Mouse (Mus musculus): ENCODE results near the gene Ndufv1. TPM values are rescaled to one million over a fixed set of nuclear protein-coding genes. Genes with fewer than 3 reads are reported as not detected.
"Not testable (repeated sequence)": the region's sequence is repeated elsewhere in the genome, so short reads cannot be mapped to it uniquely, and the experiment has no call there.

Gene Ndufv1
- polyA plus RNA-seq, 1 experiment from 2014 or later, result 180 TPM

DNA sequence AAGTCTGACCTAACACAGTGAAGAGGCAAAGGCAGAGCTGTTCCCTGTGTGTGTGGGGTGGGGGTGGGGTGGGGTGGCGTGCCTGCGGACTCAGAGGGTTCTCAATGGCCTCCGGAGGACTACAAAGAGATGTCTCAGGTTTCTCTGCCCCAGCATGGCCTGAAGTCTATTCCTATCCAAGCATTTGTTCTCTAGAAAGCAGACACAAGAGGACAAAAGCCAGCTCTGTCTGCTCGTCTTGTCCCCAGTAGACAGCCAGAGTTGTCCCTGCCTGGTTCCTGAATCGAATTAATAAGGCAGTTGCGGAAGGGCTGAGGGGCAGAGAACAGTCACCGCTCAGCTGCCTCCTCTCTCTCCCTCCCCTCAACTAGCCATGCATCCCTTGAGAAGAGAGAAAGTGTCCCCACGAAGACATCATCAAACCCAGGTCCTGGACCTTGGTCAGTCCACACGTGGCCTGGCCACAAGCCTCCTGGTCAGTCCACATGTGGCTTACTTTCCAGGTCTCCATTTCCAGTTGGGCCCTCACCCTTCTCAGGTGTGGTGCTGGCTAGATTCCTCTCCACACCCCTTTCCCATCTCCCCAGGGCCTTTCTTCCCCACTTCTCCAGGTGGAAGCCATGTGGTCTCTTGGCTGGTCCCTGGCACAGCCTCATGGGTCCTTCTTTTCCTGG, 28.9 kb downstream of the Ndufv1 start:
- WGBS, result 33% methylated on average over 9 of the region's 9 CpGs
- Histone ChIP-seq H3K36me3 (ENCODE audit: control insufficient read depth, insufficient read depth, low read length) (no peaks in the 10 kb centered on the region), H3K4me3 (ENCODE audit: low read depth, low read length) (no peak overlapping the region), H3K4me1 (ENCODE audit: control insufficient read depth, insufficient read depth, low read length) (peaks cover 15% of the 10 kb centered on the region), H3K4me2 (no peak overlapping the region), H3K9me3 (ENCODE audit: control insufficient read depth, low read length) (peaks cover under 1% of the 10 kb centered on the region; the same call in 1 of the 2 replicates), H3K27ac (ENCODE audit: low read depth, low read length) (no peak overlapping the region), H3K27me3 (ENCODE audit: control insufficient read depth, insufficient read depth, low read length) (no peaks in the 10 kb centered on the region), H3K9ac (ENCODE audit: low read length) (no peak overlapping the region)
- ATAC-seq (ENCODE audit: low FRiP score) (no peak), DNase-seq (ENCODE audit: low spot score, missing footprints) (peak; percentile 88)

DNA sequence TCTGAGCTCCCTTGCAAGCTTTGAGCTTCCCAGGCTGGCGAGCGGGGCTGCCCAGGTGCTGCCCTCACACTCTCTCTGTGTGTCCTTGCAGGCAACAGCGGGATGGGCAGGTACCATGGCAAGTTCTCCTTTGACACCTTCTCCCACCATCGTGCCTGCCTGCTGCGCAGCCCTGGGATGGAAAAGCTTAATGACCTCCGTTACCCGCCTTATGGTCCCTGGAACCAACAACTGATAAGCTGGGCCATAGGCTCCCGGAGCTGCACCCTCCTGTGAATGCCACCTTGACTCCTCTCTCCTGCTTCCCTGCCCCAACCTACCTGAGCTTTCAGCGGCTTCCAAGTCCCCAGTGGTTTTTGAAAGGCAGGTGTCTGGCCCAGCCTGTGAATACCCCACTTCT, 31.7 kb downstream of the Ndufv1 start:
- no peaks in the 10 kb centered on the region for H3K27me3 ChIP-seq (ENCODE audit: control insufficient read depth, insufficient read depth, low read length)
- H3K9me3 ChIP-seq (ENCODE audit: control insufficient read depth, low read length), result no peaks in the 10 kb centered on the region
- no peak for ATAC-seq (ENCODE audit: low FRiP score)
- no peak overlapping the region for H3K4me3 ChIP-seq (ENCODE audit: low read depth, low read length)
- no peak overlapping the region for H3K27ac ChIP-seq (ENCODE audit: low read depth, low read length)
- no peak overlapping the region for H3K4me2 ChIP-seq
- peaks cover 15% of the 10 kb centered on the region for H3K4me1 ChIP-seq (ENCODE audit: control insufficient read depth, insufficient read depth, low read length)
- DNase-seq (ENCODE audit: low spot score, missing footprints), result no peak
- 74% methylated on average over 9 of the region's 9 CpGs for WGBS
- no peak overlapping the region for H3K9ac ChIP-seq (ENCODE audit: low read length)
- no peaks in the 10 kb centered on the region for H3K36me3 ChIP-seq (ENCODE audit: control insufficient read depth, insufficient read depth, low read length)

DNA sequence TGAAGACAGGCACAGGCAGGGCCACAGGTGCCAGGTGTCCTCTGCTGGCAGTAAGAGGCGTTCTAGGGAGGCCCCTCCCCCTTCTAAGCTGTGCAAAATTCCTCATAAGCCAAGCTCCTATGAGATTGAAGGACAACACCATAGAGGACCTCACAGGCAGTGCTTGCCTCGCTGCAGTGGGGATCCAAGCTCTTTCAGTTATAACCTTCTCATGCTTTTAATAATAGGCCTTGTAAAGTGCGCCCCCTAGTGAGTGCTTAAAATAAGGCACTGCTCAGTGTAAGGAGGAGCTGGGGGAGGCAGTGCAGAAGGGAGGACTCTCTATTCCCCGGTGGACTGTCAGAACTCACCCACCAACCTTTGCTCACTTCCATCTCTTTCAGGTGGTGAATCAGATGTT, 32.3 kb downstream of the Ndufv1 start:
- no peak overlapping the region for H3K4me2 ChIP-seq
- DNase-seq (ENCODE audit: low spot score, missing footprints), result peak; percentile 97
- H3K4me1 ChIP-seq (ENCODE audit: control insufficient read depth, insufficient read depth, low read length), result peaks cover 13% of the 10 kb centered on the region
- no peaks in the 10 kb centered on the region for H3K9me3 ChIP-seq (ENCODE audit: control insufficient read depth, low read length)
- H3K27ac ChIP-seq (ENCODE audit: low read depth, low read length), result no peak overlapping the region
- no peak overlapping the region for H3K9ac ChIP-seq (ENCODE audit: low read length)
- peak; percentile 62 for ATAC-seq (ENCODE audit: low FRiP score)
- WGBS, result 14% methylated on average over 4 of the region's 4 CpGs
- no peaks in the 10 kb centered on the region for H3K36me3 ChIP-seq (ENCODE audit: control insufficient read depth, insufficient read depth, low read length)
- no peaks in the 10 kb centered on the region for H3K27me3 ChIP-seq (ENCODE audit: control insufficient read depth, insufficient read depth, low read length)
- no peak overlapping the region for H3K4me3 ChIP-seq (ENCODE audit: low read depth, low read length)

DNA sequence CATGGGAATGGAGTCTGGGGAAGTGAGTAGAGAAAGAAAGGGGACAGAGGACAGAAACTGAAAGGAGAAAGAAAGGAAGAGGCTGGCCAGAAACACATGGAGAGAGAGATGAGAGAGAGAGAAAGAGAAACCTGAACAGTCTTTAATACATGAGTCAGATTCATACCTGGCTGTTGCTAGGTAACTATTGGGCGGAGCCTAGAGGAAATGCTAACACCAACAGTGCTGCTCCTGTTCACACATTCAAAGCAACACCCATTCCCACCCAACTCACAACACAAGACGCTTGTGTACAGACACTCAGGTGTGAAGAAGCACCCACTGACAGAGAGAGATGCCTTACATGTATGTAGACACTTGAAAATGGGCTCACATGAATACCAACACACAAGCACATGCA, 36.7 kb downstream of the Ndufv1 start:
- H3K27me3 ChIP-seq (ENCODE audit: control insufficient read depth, insufficient read depth, low read length), result no peaks in the 10 kb centered on the region
- no peak for DNase-seq (ENCODE audit: low spot score, missing footprints)
- H3K27ac ChIP-seq (ENCODE audit: low read depth, low read length), result no peak overlapping the region
- H3K4me3 ChIP-seq (ENCODE audit: low read depth, low read length), result no peak overlapping the region
- H3K4me1 ChIP-seq (ENCODE audit: control insufficient read depth, insufficient read depth, low read length), result no peaks in the 10 kb centered on the region
- H3K4me2 ChIP-seq, result no peak overlapping the region
- no peak for ATAC-seq (ENCODE audit: low FRiP score)
- no peaks in the 10 kb centered on the region for H3K36me3 ChIP-seq (ENCODE audit: control insufficient read depth, insufficient read depth, low read length)
- no peak overlapping the region for H3K9ac ChIP-seq (ENCODE audit: low read length)
- H3K9me3 ChIP-seq (ENCODE audit: control insufficient read depth, low read length), result no peaks in the 10 kb centered on the region
- WGBS, result 77% methylated on average over 2 of the region's 2 CpGs

DNA sequence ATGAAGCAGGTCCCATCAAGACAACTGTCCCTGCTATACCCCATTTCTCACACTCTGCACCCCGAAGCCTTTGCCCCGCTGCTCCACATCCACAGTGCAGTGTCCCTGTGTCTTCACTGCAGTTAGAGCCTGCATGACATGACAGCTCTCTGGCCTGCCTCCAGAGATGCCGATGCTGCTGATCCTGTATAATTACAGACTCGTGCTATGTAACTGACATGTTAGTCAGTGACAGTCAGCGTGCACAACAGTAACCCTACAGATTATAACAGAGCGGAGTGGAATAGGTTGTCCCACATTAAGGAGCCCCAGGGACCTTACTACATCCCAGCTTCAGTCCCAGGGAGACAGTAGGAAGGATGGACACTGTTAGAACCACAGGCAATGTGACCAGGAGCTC, 38.0 kb downstream of the Ndufv1 start:
- not testable (repeated sequence) for H3K27me3 ChIP-seq (ENCODE audit: control insufficient read depth, insufficient read depth, low read length); ATAC-seq (ENCODE audit: low FRiP score); H3K27ac ChIP-seq (ENCODE audit: low read depth, low read length); H3K4me1 ChIP-seq (ENCODE audit: control insufficient read depth, insufficient read depth, low read length); H3K4me3 ChIP-seq (ENCODE audit: low read depth, low read length); H3K9me3 ChIP-seq (ENCODE audit: control insufficient read depth, low read length); H3K36me3 ChIP-seq (ENCODE audit: control insufficient read depth, insufficient read depth, low read length); H3K4me2 ChIP-seq; H3K9ac ChIP-seq (ENCODE audit: low read length)
- 87% methylated on average over 6 of the region's 6 CpGs for WGBS
- peak; percentile 66 for DNase-seq (ENCODE audit: low spot score, missing footprints)

DNA sequence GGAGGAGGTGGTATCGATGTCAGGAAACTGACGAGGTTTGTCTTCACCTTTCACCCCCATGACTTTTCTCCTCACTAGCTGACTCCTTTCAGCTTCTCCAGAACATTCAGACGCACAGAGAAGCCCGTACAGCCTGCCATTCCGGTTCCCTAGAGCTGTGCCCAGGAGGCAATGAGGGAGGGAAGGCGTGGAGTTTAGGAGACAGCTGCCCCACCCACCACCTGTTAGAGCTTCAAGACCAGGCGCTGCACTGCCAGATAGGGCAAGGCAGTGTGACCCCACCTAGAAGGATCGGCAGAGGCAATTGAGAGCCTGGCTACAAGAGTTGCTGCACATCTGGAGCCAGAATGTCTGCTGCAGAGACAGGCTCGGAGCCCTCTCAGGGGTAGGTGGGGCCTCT, 40.4 kb downstream of the Ndufv1 start, which contains the start of gene Aldh3b2:
TSS of gene Aldh3b2 (plus strand) at position 100 of the 400 bp plus-strand sequence.
- no peaks in the 10 kb centered on the region for H3K4me1 ChIP-seq (ENCODE audit: control insufficient read depth, insufficient read depth, low read length)
- no peak within 1 kb of the TSS for H3K4me3 ChIP-seq (ENCODE audit: low read depth, low read length)
- no peaks in the 10 kb centered on the region for H3K9me3 ChIP-seq (ENCODE audit: control insufficient read depth, low read length)
- H3K36me3 ChIP-seq (ENCODE audit: control insufficient read depth, insufficient read depth, low read length), result no peaks in the 10 kb centered on the region
- DNase-seq (ENCODE audit: low spot score, missing footprints), result no peak
- H3K27ac ChIP-seq (ENCODE audit: low read depth, low read length), result no peak within 1 kb of the TSS
- H3K27me3 ChIP-seq (ENCODE audit: control insufficient read depth, insufficient read depth, low read length), result no peaks in the 10 kb centered on the region
- no peak for ATAC-seq (ENCODE audit: low FRiP score)
- no peak within 1 kb of the TSS for H3K4me2 ChIP-seq
- H3K9ac ChIP-seq (ENCODE audit: low read length), result no peak within 1 kb of the TSS
- 59% methylated on average over 9 of the region's 9 CpGs for WGBS

DNA sequence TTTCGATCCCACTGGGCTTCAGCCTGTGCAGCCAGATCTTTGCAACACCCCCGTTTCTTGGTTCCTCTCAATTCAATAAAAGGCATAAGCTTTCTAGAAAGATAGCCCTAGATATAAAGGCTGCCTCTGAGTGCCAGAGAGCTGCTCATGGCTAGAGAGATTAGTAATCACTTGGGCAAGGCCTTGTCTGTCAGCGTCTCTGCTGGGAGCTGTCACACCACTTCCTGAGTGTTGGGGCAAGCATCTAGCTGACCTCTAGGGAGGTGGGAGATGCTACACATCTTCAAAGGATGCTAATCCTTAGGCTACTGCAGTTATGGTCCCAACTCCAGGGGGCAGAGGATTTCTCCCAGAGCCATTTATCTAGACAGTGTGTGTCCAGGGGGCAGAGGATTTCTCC, 45.3 kb downstream of the Ndufv1 start:
- DNase-seq (ENCODE audit: low spot score, missing footprints) (peak; percentile 17), ATAC-seq (ENCODE audit: low FRiP score) (no peak)
- Histone ChIP-seq H3K4me3 (ENCODE audit: low read depth, low read length) (no peak overlapping the region), H3K4me2 (no peak overlapping the region), H3K27me3 (ENCODE audit: control insufficient read depth, insufficient read depth, low read length) (no peaks in the 10 kb centered on the region), H3K4me1 (ENCODE audit: control insufficient read depth, insufficient read depth, low read length) (no peaks in the 10 kb centered on the region), H3K9me3 (ENCODE audit: control insufficient read depth, low read length) (no peaks in the 10 kb centered on the region), H3K36me3 (ENCODE audit: control insufficient read depth, insufficient read depth, low read length) (no peaks in the 10 kb centered on the region), H3K9ac (ENCODE audit: low read length) (no peak overlapping the region), H3K27ac (ENCODE audit: low read depth, low read length) (no peak overlapping the region)
- WGBS, result 67% methylated on average over 3 of the region's 3 CpGs

DNA sequence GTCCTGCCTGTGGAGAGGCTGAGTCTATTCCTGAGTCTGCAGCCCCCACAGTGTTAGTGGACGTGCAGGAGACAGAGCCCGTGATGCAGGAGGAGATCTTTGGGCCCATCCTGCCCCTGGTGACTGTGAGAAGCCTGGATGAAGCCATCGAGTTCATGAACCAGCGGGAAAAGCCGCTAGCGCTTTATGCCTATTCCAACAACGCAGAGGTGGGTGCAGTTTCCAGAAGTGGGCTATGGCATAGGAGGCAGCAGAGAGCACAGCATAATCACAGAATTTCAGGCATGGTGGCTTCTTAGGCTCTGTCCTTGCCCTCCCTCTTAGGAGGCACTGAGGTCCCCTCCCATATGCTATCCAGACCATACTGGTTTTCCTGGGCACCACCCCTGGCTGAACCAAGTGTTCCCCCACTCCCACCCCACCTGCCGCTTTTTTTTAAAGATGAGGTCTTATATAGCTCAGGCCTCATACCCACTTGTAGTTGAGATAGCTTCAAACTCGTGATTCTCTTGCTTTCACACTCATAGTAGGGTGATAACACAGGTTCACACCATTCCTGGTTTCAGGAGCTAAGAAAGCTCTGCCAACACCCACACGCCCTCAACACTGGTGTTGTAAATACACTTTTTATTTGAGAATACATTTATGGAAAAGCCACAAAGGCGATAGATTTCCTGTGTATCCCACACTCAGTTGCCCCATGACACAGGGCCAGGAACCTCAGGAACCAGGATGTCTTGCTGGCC, 46.1 kb downstream of the Ndufv1 start:
- Histone ChIP-seq H3K27ac (ENCODE audit: low read depth, low read length) (no peak overlapping the region), H3K4me3 (ENCODE audit: low read depth, low read length) (no peak overlapping the region), H3K9me3 (ENCODE audit: control insufficient read depth, low read length) (no peaks in the 10 kb centered on the region), H3K4me1 (ENCODE audit: control insufficient read depth, insufficient read depth, low read length) (no peaks in the 10 kb centered on the region), H3K27me3 (ENCODE audit: control insufficient read depth, insufficient read depth, low read length) (no peaks in the 10 kb centered on the region), H3K36me3 (ENCODE audit: control insufficient read depth, insufficient read depth, low read length) (no peaks in the 10 kb centered on the region), H3K9ac (ENCODE audit: low read length) (no peak overlapping the region), H3K4me2 (no peak overlapping the region)
- ATAC-seq (ENCODE audit: low FRiP score) (no peak), DNase-seq (ENCODE audit: low spot score, missing footprints) (peak; percentile 70)
- WGBS, result 70% methylated on average over 11 of the region's 11 CpGs

DNA sequence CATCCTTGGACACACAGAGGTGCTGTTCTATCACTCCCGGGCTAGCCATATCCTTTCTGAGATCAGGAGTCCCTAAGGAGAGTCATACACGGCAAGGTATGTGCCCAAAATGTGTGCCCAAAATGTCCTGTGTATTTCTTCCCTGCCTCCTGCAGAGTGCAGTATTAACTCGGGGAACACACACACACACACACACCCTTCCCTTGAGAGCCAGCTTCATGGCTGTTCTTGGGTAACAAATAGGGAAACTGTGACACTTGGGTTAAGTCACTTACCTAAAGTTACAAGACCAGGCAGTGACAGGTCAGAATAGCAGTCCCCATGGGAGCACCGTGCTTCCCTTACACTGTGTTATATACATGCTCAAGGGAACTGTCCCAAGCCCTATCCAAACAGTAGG, 48.6 kb downstream of the Ndufv1 start:
- no peak for ATAC-seq (ENCODE audit: low FRiP score)
- WGBS, result 78% methylated on average over 4 of the region's 4 CpGs
- no peaks in the 10 kb centered on the region for H3K36me3 ChIP-seq (ENCODE audit: control insufficient read depth, insufficient read depth, low read length)

More for the DNA sequence above, 48.6 kb downstream of the Ndufv1 start:
- no peaks in the 10 kb centered on the region for H3K27me3 ChIP-seq (ENCODE audit: control insufficient read depth, insufficient read depth, low read length)
- no peak overlapping the region for H3K4me2 ChIP-seq
- H3K4me3 ChIP-seq (ENCODE audit: low read depth, low read length), result no peak overlapping the region
- H3K4me1 ChIP-seq (ENCODE audit: control insufficient read depth, insufficient read depth, low read length), result no peaks in the 10 kb centered on the region
- DNase-seq (ENCODE audit: low spot score, missing footprints), result no peak
- no peak overlapping the region for H3K27ac ChIP-seq (ENCODE audit: low read depth, low read length)
- no peak overlapping the region for H3K9ac ChIP-seq (ENCODE audit: low read length)
- H3K9me3 ChIP-seq (ENCODE audit: control insufficient read depth, low read length), result no peaks in the 10 kb centered on the region
